Mouse (Mus musculus): ENCODE data around the gene Alg14. TPM values are rescaled to one million over a fixed set of nuclear protein-coding genes. Genes with fewer than 3 reads are reported as not detected.
A peak's percentile ranks its signal among the peaks of the same experiment; 100 is the strongest.

The Alg14 gene
- total and polyA plus RNA-seq, 3 experiments, result 3.2 to 20.1 TPM; not detected in 1

DNA sequence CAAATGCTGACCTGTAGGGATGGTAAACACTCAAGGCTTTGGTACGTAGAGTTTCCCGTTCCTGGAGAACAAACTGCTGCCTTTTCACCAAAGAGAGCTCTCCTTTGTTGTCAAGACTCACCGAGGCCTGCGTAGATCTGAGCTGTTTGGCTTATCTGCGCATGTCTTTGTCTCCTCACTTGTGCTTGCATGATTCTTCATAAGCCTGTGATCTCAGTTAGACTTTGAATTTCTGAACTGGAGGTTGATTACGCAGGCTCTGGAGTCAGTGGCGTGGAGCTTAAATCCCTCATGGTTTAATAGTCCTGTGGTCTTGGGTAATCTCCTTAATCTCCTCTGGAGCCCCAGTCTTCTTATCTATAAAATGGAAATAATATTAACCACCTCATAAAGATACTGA is 51.7 kb downstream of the Alg14 start:
- Histone ChIP-seq H3K79me2 (ENCODE audit: control insufficient read depth, insufficient read depth, low read length, poor library complexity) (no peaks in the 10 kb centered on the region), H3K27ac (ENCODE audit: control insufficient read depth, low read depth, low read length) (no peak overlapping the region), H3K9me3 (replicated peaks; ENCODE audit: insufficient read depth, low read length) (no peaks in the 10 kb centered on the region), H3K4me3 (ENCODE audit: control insufficient read depth in 1 of 2, insufficient read depth in 1 of 2, low read depth in 2 of 2, low read length in 2 of 2) (no peak overlapping the region), H3K36me3 (ENCODE audit: control insufficient read depth in 1 of 2, insufficient read depth in 2 of 2, low read length in 2 of 2) (peaks cover 0 to 3% of the 10 kb centered on the region in 2 experiments; a peak in 2 of 4 replicates), H3K4me1 (ENCODE audit: control insufficient read depth in 1 of 2, insufficient read depth in 2 of 2, low read length in 2 of 2) (peaks cover 5 to 6% of the 10 kb centered on the region in 2 experiments; a peak in 3 of 4 replicates), H3K27me3 (ENCODE audit: control insufficient read depth in 1 of 2, insufficient read depth in 2 of 2, low read length in 2 of 2) (no peaks in the 10 kb centered on the region), H3K9ac (ENCODE audit: control insufficient read depth, low read depth, low read length, poor library complexity, severe bottlenecking) (no peak overlapping the region)
- no peak for DNase-seq (ENCODE audit: low read depth, low spot score)
- TF ChIP-seq CTCF (IDR thresholded peaks at IDR 0.05 in 2 of 3, conservative IDR thresholded peaks at IDR 0.05 in 1 of 3; ENCODE audit: control insufficient read depth in 1 of 3, insufficient read depth in 1 of 3, low read depth in 2 of 3, low read length in 3 of 3, poor library complexity in 1 of 3, severe bottlenecking in 1 of 3) (no peak), EP300 (IDR thresholded peaks at IDR 0.05; ENCODE audit: low read depth in 1 of 2, low read length in 2 of 2) (no peak), MYB (IDR thresholded peaks at IDR 0.05; ENCODE audit: low read depth, low read length) (no peak), RAD21 (IDR thresholded peaks at IDR 0.05; ENCODE audit: low read depth, low read length) (no peak), MAZ (IDR thresholded peaks at IDR 0.05; ENCODE audit: low read depth, low read length) (no peak), ZMIZ1 (IDR thresholded peaks at IDR 0.05; ENCODE audit: low read depth, low read length) (no peak), ZNF384 (IDR thresholded peaks at IDR 0.05; ENCODE audit: low read depth, low read length) (no peak), MXI1 (IDR thresholded peaks at IDR 0.05; ENCODE audit: low read depth, low read length) (no peak), BHLHE40 (IDR thresholded peaks at IDR 0.05; ENCODE audit: borderline replicate concordance, low read depth, low read length) (no peak), HCFC1 (IDR thresholded peaks at IDR 0.05; ENCODE audit: low read depth, low read length) (no peak)

DNA sequence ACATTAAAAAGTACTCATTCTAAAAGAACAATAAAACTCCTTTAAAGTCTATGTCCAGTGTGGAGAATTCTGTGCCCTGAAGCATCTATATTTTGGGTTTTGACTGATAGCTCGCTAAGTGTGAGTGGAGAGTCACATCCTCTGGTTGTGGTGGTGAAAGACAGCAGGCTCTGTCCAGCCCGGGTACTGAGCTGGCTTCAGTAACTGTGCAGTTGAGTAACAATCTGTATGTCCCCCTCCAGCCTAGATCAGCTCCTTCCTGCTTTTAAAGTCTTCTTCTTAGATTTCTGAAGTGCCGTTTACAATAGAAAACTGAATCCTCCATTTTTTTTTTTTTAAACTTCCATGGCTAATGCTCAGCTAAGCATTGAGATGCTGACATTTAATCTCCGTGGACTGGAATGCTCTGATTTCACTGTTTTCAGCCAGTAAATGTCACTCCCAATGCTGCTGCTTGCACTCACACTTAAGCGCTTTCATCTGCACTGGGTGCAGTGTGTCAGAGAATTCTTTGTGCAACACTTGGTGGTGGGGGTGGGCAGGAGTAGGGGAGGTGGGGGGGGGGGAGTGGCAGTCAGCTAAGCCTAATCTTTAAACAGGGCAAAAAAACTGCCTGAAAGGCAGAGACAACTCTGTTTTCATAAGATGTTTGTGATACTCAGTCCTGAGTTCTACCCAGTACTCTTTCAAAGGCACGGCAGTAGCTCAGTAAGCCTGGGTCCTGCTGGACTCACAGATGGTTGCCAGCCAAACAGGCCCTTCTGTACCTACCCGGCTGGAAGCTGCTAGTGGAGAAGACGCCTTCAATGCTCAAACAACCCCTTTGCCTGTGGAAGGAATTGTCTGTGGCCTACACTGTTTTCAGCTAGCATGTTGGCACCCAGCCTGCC is 52.7 kb downstream of the Alg14 start:
- Histone ChIP-seq H3K27ac (ENCODE audit: control insufficient read depth, low read depth, low read length) (peak overlapping the region; percentile 55; the same call in 1 of the 2 replicates), H3K4me3 (ENCODE audit: control insufficient read depth in 1 of 2, insufficient read depth in 1 of 2, low read depth in 2 of 2, low read length in 2 of 2) (no peak overlapping the region), H3K9ac (ENCODE audit: control insufficient read depth, low read depth, low read length, poor library complexity, severe bottlenecking) (no peak overlapping the region), H3K36me3 (ENCODE audit: control insufficient read depth in 1 of 2, insufficient read depth in 2 of 2, low read length in 2 of 2) (peaks cover 0 to 3% of the 10 kb centered on the region in 2 experiments; a peak in 2 of 4 replicates), H3K9me3 (replicated peaks; ENCODE audit: insufficient read depth, low read length) (no peaks in the 10 kb centered on the region), H3K79me2 (ENCODE audit: control insufficient read depth, insufficient read depth, low read length, poor library complexity) (no peaks in the 10 kb centered on the region), H3K27me3 (ENCODE audit: control insufficient read depth in 1 of 2, insufficient read depth in 2 of 2, low read length in 2 of 2) (no peaks in the 10 kb centered on the region), H3K4me1 (ENCODE audit: control insufficient read depth in 1 of 2, insufficient read depth in 2 of 2, low read length in 2 of 2) (peaks cover 5 to 6% of the 10 kb centered on the region in 2 experiments; a peak in 3 of 4 replicates)
- TF ChIP-seq ZC3H11A (IDR thresholded peaks at IDR 0.05; ENCODE audit: low read depth, low read length) (no peak), TAL1 (IDR thresholded peaks at IDR 0.05; ENCODE audit: low read length) (no peak), MYB (IDR thresholded peaks at IDR 0.05; ENCODE audit: low read depth, low read length) (no peak), RAD21 (IDR thresholded peaks at IDR 0.05; ENCODE audit: low read depth, low read length) (no peak)
- no peak for DNase-seq (ENCODE audit: low read depth, low spot score)
